Mouse (Mus musculus) kidney, adult 11 months (tissue): ENCODE results near the gene Rfx2.

Experiments used
- DNase-seq: peaks from one replicate; pipeline ENCODE4 v3.0.0; 2022

Gene Rfx2

DNA sequence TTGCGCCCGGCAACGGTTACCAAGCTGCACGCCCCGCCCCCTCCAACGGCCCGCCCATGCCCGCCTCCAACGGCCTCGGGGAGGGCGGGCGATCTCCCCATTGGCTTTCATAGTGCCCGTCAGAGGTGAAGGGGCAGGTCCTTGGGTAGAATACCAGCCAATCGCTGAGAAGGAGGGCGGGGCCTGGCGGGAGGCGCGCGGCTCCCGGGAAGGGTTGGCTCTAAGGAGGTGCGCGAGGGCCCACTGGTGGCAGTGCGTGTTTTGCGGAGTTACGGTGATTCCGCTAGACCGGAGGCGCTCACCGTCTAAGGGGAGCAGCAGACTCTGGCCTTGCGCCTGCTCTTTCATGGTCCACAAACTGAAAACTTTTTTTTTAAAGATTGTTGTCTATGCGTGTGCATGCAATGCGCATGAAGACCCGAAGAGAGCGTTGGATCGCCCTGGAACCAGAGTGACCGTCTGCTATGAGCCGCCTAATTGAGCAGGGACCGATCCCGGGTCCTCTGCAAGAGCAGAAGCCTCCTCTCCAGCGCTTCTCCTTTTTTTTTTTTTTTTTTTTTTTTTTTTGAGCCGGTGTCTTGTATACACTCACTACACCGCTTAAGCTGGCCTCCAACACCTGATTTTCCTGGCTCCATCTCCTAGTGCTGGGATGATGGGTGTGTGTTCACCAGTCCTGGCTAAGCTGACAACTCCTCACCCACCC is 451 bp upstream of the Rfx2 start:
- peak; percentile 98 for DNase-seq

DNA sequence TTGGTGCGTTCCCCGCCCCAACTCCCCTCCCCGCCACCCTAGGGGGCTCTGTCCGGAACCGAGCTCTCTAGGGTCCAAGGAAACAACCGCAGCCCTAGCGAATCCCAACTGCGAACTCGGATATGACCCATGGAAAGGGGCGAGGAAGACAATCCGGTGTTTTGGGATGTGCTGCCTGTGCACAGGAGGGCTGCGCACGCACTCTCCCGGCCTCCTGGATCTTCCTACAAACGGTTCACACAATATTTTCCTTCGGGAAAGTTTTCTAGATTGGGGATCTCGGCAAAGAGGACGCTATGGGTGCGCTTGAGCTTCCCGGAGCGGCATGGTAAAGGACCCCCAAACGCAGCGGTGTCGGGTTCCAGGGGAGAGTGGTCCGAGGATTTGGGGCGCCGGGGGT is 1.0 kb downstream of the Rfx2 start:
- DNase-seq = no peak

DNA sequence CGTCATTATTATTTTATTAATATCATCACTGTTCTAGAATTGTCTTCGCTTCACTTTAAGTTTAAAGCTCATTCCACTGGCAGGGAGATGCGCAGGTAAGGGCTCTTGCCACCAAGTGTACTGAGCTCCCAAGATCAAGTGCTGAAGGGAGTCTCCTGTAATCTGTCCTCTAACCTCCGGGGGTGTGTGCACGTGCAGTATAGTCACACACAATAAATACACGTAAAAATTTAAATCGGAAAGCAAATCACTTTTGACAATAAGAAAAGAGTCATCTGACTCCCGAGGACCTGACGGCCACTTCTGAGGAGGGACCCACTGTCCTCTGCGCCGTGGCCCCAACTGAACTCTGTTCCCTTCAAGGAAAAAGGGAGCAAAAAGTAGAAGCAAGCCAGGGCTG is 1.6 kb downstream of the Rfx2 start:
- no peak for DNase-seq

DNA sequence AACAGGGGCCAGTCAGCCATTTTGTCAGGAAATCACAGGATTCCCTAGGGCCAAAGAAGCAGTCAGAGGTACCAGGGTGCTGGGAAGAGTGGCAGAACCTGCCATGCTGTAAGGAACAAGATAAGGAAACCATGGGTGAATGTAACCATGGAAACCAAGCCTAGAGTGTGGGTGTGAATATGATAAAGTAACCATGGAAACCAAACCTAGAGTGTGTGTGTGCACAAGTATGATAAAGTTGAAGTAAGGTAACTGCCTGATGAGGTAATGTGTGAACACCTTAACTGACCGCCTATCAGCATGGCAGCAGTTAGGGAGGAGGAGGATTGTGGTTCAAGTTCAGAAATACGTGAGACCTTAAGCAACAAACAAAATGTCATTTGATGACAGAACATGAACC is 4.1 kb downstream of the Rfx2 start:
- DNase-seq = no peak

DNA sequence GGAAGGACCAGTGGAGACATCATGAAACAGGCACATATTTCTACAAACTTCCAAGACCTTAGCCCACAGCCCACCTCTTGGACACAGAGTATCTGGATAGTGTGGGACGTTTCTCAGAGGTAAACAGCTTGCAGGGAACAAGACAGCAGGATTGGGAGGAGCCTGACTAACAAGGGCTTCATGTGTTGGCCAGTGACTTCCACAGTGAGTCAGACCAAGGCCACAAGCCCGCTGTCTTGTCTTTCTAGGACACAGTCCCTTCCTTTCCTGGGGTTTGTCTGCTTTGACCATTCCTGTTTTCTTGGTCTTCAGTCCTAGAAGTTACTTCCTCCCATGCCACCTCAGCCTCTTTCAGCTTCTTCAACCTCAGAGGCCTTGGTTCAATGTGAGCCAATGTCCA is 7.5 kb downstream of the Rfx2 start:
- DNase-seq = no peak

DNA sequence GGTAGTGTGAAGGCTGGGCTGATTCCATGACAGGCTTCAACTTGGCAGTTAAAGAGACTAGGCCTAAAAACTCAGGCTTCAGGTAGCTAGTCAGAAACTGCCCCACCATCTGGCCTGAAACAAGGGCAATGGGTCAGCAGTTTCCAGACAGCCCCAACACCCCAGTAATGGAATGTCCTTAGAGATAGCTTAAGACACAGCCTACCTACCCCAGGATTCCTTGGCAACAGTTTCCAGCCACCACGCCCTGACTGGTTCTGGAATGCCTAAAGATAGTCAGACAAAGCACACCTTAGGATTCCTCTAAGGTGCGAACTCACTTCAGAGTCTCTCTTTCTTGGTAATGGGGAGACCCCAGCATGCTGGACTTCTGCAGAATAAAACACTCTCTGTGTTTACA is 8.4 kb downstream of the Rfx2 start:
- no peak for DNase-seq

DNA sequence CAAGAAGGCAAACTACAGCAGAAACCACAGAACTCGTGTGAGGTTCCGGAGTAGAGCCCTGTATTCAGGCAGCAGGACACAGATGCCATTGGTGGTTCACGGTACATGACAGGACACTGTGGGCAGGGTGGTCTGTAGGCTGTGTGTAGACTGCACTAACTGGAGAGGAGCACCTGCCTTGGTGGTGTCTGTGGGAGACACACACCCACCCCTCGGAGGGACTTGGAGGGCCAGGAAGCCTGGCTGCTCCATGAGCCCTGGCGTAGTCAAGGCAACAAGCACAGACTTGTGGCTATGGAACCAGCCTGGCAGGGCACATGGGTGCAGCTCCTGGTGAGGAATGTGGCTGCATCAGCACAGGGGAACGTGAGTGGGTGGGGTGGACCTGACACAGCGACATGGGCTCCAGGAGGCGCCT is 11.1 kb downstream of the Rfx2 start:
- DNase-seq = no peak

DNA sequence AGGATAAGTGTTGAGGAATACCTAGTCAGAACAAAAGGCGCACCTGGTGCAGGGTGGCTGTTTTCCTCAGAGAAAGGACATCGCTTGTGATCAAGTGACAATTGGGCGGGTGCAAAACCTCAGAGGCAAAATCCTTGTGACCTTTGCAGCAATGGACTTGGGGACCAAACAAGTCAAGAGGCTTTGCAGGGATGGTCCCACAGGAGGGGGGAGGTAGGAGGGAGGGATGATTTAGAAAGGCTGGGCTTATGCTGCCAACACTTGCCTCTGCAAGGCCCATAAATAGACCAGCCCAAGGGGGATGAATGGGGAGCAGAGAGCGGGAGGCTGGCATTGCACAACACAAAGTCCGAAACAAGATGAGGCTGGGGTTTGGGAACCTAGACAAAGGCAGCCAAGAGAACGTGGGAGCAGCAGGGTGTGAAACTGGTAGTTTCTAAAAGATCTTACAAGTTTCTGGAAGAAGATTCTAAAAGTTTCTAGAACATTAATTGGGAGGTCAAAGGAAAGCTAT is 11.7 kb downstream of the Rfx2 start:
- no peak for DNase-seq

DNA sequence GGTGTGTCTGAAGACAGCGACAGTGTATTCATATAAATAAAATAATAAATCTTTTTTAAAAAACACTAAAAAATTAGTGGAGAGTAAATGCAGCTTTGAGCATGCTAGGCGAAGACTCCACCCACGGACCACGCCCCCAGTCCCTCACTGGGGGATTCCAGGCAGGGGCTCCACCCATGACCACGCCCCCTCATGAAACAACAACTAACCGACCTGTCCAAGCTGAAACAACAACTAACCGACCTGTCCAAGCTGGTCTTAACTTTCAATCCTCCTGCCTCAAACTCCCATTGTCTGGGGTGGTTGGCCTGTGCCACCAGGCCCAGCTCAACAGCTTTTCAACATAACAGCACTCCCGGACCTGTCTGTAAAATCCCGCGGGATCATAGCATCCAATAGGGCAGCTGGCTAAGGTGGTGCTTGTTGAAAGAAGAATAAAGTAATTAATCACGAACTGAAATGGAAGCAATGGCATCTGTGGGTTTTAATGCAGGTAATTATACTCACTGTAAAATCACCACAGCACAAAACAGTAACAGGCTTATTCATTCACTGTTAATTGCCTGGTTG is 12.7 kb downstream of the Rfx2 start:
- no peak for DNase-seq

DNA sequence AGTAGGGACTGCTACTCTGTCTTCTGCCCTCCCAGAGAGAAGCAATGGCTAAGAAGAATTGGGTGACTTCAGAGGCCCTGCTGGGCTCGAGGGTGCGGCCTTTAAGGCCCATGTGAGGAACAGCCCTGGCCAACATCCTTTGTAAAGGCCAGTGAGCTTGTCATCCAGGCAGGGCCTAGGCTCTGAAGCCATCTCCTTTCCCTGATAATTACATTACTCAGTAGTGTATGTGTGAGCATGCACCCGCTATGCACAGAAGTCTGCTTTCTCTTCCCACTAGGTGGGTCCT is 15.8 kb downstream of the Rfx2 start:
- DNase-seq = no peak

DNA sequence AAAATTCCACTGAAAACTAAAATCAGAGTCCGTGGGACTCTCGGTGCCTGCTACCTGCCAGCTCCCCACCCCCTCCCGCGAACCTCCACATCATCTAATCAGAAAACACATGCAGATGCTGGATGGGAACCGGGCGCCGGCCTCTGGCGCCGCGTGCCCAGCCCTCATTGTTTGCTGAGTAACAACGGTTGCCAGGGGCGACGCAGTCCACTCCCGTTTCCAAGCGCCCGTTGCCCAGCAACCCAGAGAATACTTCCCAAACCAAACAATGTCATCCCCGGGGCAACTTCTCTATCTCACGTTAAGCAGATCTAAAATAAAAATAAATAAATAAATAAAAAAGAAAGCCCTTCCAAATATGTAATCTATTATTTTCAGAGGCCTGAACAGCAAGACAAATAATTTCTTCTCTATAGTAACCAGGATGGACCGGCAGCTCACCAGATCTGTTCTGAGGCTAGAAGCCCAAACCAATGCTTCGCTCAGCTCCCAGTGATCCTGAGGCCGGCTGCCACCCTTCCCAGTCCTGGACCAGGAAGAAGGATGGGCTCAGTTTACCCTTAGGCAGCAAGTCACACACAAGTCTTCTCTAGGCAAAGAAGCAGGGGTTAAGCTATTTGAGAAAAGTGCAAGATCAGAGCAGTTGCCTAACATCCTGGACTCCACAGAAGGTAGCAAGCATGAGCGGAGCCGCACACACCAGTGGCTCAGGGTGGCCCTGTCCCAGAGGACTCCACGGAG is 16.3 kb downstream of the Rfx2 start:
- DNase-seq = peak; percentile 34

DNA sequence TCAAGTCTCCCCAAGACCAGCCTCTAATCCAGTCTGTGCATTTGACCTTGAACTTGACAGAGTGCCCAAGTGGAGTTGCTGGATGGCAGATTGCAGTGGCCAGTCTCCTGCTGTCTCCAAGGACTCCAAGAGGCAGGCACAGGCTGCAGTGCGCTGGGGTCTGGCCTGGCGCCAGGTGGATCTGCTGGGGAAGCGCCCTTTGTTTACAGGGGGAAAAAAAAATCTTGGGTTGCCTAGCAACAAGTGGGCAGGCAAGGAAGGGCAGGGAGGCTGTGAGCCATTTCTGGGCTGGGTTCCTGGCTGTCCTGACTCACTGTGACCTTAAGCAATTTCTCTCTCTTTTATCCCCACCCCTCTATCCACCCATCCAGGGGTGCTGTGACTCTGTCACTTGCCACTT is 20.6 kb downstream of the Rfx2 start:
- DNase-seq = peak; percentile 79

DNA sequence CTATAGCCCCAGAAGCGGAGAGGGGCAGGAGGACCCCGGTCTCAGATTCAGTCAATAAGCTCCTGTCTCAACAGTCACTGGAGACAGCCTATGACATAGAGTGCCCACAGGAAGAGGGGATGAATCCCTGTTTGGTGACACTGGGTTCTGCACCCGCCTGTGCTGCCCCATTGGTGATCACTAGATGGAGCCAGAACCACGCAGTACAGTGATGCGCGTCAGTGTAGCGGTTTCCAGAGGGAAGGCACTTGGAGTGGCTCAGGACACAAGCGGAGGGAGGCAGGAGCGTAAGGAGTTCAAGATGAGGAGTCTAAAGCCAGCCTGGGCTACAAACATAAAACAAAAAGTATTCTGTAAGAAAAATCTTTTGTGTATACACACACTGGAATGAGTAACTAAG is 22.3 kb downstream of the Rfx2 start:
- DNase-seq = peak; percentile 52

DNA sequence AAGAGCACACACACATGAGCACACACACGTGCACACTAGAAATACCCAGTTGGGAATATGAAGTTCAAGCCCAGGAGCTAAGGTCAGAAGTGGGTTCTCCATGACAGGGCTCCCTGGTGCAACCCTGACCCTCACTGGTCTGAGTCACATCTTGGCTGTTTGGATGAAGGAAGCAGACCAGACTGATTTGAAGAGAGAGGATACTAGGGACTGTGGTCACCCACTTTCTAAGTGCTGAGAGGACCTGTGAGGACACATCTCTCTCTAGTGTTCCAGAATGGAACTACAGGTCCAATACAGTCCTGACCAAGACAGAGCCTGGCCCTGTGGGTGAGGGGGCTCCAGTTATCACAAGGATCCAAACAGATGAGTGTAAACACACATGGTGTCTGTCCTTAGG is 25.0 kb downstream of the Rfx2 start:
- DNase-seq = no peak

DNA sequence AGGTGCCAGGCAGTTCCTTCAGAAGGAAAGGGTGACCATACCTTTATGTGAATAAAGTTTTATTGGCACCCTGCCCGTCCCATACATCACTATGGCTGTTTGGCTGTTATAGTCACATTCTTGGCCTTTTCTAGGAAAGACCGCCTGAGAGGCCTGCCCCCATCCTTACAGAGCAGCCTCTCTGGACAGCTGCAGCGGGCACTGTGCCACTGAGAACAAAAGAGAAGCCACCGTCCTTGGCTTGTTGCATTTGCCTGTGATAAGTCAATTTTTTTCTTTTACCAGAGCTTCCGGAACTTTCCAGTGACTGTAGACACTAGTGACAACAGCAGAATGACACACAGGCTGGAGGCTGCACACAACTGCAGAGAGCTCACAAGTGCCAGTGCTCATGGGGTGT is 25.9 kb downstream of the Rfx2 start:
- no peak for DNase-seq

DNA sequence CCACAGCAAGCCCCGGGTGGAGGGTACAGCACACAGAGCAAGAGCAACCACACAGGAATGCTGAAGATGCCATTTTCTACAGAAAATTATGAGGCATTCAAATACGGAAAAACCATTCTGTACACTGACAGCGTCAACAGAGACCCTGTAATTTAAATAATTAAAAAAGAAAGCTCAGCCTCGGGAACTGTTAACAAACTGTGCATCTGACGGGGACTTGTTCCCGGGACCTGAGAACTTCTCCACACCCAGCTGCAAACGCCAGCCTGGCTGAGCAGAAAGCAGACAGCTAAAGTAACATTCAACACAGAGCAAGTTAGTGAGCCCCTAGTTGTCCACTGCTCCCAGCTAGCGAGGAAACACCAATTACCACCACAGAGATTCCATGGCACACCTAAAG is 28.7 kb downstream of the Rfx2 start:
- no peak for DNase-seq

DNA sequence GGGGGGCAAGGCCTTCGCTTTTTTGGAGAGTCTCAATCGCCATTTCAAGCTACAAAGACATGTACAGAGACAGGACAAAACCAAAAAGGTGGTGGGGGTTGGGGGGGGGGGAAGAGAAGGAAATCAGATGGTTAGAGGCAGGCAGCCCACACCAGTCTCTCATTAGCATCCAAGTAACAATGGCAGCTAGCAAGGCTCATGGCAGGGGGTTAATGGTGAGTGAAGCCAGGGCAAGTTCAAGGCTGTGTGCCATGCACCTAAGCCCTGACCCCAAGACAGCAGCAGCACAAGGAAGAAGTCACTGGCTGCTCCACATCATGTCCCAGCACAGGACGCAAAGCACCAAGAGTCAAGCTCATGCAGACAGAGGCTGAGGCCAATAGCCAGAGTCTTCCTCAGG is 31.5 kb downstream of the Rfx2 start:
- no peak for DNase-seq

DNA sequence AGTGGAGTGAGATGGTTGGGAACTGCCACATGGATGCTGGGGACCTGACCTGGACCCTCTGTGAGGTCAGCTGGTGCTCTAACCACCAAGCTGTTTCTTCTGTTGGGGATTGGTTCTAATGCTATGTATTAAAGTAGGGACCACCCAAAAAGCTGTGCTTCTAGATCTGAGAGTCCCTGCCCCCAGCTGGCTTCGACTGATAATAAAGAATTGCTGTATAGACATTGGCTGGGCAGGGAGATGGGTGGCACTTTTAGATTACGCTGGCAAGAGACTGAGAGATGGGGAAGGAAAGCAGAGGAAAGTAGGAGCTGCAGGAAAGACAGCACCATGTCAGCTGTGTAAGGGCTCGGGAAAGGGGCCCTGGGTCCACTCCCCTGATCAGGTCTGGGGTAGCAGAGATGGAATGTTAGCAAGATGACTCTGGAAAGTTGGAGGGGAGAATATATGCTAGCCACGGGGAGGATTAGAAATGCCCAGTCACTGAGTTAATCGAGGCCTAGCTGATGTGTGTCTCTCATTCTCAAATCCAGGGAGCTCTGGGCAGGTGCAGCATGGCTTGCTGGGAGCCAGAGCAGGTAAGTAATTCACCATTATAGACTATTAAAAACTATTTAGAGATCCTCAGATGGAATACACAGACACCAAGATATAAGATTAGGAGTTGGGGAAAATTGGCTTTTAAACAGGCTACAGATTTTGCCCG is 37.0 kb downstream of the Rfx2 start:
- DNase-seq = no peak

DNA sequence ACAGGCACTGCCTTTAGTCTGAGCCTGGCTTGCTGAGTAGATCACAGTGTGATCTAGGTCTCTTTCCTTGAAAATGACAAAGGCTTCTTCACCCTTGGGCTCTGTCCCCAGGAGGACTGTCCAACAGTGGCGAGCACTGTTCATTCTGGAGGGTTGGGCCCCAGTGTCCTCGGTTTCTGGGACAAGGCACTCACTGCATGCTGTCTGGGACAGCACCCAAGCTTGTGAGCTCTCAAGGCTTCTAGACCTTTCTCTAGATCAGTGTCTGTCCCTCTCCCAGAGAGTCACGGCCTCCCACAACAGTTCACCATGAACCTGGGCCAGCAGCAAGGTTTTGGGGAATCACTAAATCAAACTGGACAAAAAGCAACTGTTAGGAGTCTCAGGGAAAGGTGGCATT is 38.2 kb downstream of the Rfx2 start:
- no peak for DNase-seq

DNA sequence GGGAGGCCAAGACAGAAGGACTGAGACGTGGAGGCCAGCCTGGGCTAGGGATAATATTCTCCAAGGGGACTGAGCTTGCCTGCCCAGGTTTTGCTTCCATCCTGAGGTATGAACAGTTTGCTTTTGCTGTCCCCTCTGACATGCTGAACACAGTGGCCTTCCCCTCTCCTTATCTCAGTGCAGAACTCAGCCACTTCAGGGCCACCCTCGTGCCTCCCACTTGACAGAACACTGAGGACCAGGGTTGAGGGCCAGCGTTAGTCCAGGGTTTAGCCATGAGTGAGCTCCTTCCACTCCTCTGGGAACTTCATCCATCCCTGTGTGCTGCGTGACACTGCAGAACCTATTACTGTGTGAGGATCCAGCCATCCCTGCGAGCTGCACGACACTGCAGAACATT is 41.5 kb downstream of the Rfx2 start:
- DNase-seq = no peak

DNA sequence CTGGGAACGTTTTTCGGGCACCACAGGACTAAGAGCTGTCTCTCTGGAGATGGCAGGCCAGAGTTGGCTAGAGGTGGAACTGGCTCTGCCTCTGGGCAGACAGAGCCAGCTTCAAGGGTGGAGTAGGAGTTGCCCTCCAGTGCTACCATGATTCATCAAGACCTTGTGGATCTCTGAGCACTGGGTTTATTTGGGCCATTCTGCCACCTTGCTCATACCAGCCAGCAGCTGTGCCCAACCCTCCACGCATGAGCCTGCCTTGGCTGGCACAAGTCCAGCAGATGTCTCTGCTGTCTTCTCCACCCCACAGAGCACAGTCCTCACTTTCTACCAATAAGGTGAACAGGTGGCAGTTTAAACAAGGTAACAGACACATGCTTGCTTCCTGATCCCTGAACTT is 41.9 kb downstream of the Rfx2 start:
- DNase-seq = no peak

DNA sequence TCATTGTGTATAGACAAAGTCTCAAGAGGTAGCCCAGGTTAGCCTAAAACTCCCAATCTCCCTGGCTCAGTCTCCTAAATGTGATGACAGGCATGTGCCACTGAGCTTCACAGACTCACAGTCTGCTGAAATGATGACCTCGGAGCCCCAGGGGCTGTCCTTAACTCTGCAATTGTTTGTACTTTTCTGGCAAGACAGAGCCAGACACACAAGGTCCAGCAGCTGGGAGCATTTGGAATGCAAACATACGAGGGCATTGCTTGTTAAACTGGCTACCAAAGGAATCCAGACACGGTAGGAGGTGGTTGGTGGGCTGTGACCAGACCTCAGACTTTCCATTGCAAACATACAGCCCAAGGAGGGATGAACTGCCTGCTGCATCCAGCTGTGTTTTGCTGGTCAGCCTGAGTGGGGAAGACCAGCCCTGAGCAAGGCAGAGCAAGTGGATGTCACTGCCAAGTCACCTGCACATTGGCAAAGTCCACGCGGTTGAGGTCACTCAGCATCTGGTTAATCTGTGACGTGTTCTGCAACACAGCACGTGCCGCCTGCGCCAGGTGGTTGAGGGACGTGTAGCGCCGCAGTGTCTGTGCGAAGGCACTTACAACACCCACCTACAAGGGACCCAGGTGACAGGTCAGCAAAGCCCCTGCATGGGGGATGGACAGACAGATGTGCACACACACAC is 50.4 kb downstream of the Rfx2 start:
- peak; percentile 70 for DNase-seq

DNA sequence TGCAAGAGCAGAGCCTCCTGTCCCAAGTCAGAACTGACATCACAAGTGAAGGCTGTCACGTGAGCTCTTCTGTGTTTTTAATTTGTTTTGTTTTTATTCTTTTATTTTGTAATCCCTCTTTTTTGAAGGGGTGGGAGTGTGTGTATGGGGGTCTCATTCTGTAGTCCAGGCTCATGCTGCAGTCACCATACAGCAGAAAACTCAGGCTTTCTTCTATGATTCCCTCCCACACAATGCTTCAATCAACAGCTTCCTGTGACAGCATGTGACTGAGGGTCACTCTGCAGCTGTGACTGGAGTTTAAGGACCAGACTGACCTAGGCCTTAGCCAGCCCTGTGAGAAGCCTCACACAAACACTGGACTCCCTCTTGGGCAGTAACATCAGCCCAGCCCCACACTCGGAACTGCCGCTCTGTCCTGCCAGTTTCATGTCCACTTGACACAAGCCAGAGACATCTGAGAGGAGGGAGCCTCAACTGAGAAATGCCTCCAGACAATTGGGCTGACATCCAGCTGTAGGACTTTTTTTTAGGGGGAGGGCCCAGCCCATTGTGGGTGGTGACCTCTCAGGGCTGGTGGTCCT is 51.9 kb downstream of the Rfx2 start:
- DNase-seq = no peak
